Mouse (Mus musculus): ENCODE data around the gene Spats2l. TPM values are rescaled to one million over a fixed set of nuclear protein-coding genes. Genes with fewer than 3 reads are reported as not detected.
A peak's percentile ranks its signal among the peaks of the same experiment; 100 is the strongest.

The Spats2l gene
- polyA plus RNA-seq (2015; fragmentation: Nextera tagmentation; extraction: Ambion mirVana) = 61.2 and 61.4 TPM in 2 replicates

GRCm38 (mm10) chr1:57774001-57774667, at the start of gene Spats2l:
Gene Spats2l, plus strand, starts transcription at chr1:57774162.
- H3K27ac ChIP-seq (ENCODE audit: low read length) = peak within 1 kb of the TSS; percentile 94
- peak within 1 kb of the TSS; percentile 57 for H3K4me2 ChIP-seq (replicated peaks; ENCODE audit: low read depth, low read length)
- peak within 1 kb of the TSS; percentile 97 for H3K9ac ChIP-seq (replicated peaks; ENCODE audit: low read length)
- H3K9me3 ChIP-seq (ENCODE audit: low read length) = no peaks in the 10 kb centered on the region
- WGBS = under 1% methylated on average over 22 of the region's 22 CpGs
- H3K4me3 ChIP-seq (ENCODE audit: low read length) = peak within 1 kb of the TSS; percentile 81
- peak; percentile 74 for ATAC-seq (ENCODE audit: low FRiP score, low TSS enrichment)
- no peaks in the 10 kb centered on the region for H3K27me3 ChIP-seq (ENCODE audit: insufficient read depth, low read length)
- H3K4me1 ChIP-seq (ENCODE audit: insufficient read depth, low read length) = no peaks in the 10 kb centered on the region
- H3K36me3 ChIP-seq (ENCODE audit: insufficient read depth, low read length) = no peaks in the 10 kb centered on the region

GRCm38 (mm10) chr1:57725268-57725667, 48.7 kb upstream of the Spats2l start:
- Histone ChIP-seq H3K36me3 (ENCODE audit: insufficient read depth, low read length) (no peaks in the 10 kb centered on the region), H3K4me3 (ENCODE audit: low read length) (no peak overlapping the region), H3K27ac (ENCODE audit: low read length) (no peak overlapping the region), H3K27me3 (ENCODE audit: insufficient read depth, low read length) (no peaks in the 10 kb centered on the region), H3K4me1 (ENCODE audit: insufficient read depth, low read length) (no peaks in the 10 kb centered on the region), H3K4me2 (replicated peaks; ENCODE audit: low read depth, low read length) (no peak overlapping the region), H3K9me3 (ENCODE audit: low read length) (no peaks in the 10 kb centered on the region), H3K9ac (replicated peaks; ENCODE audit: low read length) (no peak overlapping the region)
- WGBS = 92% methylated on average over 5 of the region's 5 CpGs
- no peak for ATAC-seq (ENCODE audit: low FRiP score, low TSS enrichment)

- H3K4me2 ChIP-seq (replicated peaks; ENCODE audit: low read depth, low read length) = no peak overlapping the region
- no peak overlapping the region for H3K4me3 ChIP-seq (ENCODE audit: low read length)
- ATAC-seq (ENCODE audit: low FRiP score, low TSS enrichment) = no peak
- H3K9me3 ChIP-seq (ENCODE audit: low read length) = no peaks in the 10 kb centered on the region
- no peaks in the 10 kb centered on the region for H3K27me3 ChIP-seq (ENCODE audit: insufficient read depth, low read length)
- H3K4me1 ChIP-seq (ENCODE audit: insufficient read depth, low read length) = no peaks in the 10 kb centered on the region; the same call in 1 of the 2 replicates
- no peak overlapping the region for H3K9ac ChIP-seq (replicated peaks; ENCODE audit: low read length)
- H3K36me3 ChIP-seq (ENCODE audit: insufficient read depth, low read length) = no peaks in the 10 kb centered on the region
- WGBS = 67% methylated on average over 4 of the region's 4 CpGs
- H3K27ac ChIP-seq (ENCODE audit: low read length) = no peak overlapping the region
These were observed 38.1 kb upstream of the Spats2l start for GRCm38 (mm10) chr1:57735877-57736276.

GRCm38 (mm10) chr1:57741740-57742139, 32.2 kb upstream of the Spats2l start:
- ATAC-seq (ENCODE audit: low FRiP score, low TSS enrichment) = no peak
- Histone ChIP-seq H3K9me3 (ENCODE audit: low read length) (no peaks in the 10 kb centered on the region), H3K27ac (ENCODE audit: low read length) (peak overlapping the region; percentile 28; the same call in 1 of the 2 replicates), H3K4me3 (ENCODE audit: low read length) (no peak overlapping the region), H3K4me2 (replicated peaks; ENCODE audit: low read depth, low read length) (no peak overlapping the region), H3K27me3 (ENCODE audit: insufficient read depth, low read length) (no peaks in the 10 kb centered on the region), H3K4me1 (ENCODE audit: insufficient read depth, low read length) (peaks cover 3% of the 10 kb centered on the region; the same call in 1 of the 2 replicates), H3K9ac (replicated peaks; ENCODE audit: low read length) (no peak overlapping the region), H3K36me3 (ENCODE audit: insufficient read depth, low read length) (no peaks in the 10 kb centered on the region)
- WGBS = 72% methylated on average over 8 of the region's 8 CpGs

GRCm38 (mm10) chr1:57742266-57742665, 31.7 kb upstream of the Spats2l start:
- H3K4me3 ChIP-seq (ENCODE audit: low read length) = no peak overlapping the region
- H3K4me1 ChIP-seq (ENCODE audit: insufficient read depth, low read length) = peaks cover 3% of the 10 kb centered on the region; the same call in 1 of the 2 replicates
- no peaks in the 10 kb centered on the region for H3K36me3 ChIP-seq (ENCODE audit: insufficient read depth, low read length)
- no peak overlapping the region for H3K27ac ChIP-seq (ENCODE audit: low read length)
- no peaks in the 10 kb centered on the region for H3K9me3 ChIP-seq (ENCODE audit: low read length)
- H3K27me3 ChIP-seq (ENCODE audit: insufficient read depth, low read length) = no peaks in the 10 kb centered on the region
- H3K9ac ChIP-seq (replicated peaks; ENCODE audit: low read length) = no peak overlapping the region
- ATAC-seq (ENCODE audit: low FRiP score, low TSS enrichment) = peak; percentile 91
- no peak overlapping the region for H3K4me2 ChIP-seq (replicated peaks; ENCODE audit: low read depth, low read length)
- WGBS = 64% methylated on average over 2 of the region's 2 CpGs

GRCm38 (mm10) chr1:57751781-57752180, 22.2 kb upstream of the Spats2l start:
- H3K9me3 ChIP-seq (ENCODE audit: low read length) = no peaks in the 10 kb centered on the region
- ATAC-seq (ENCODE audit: low FRiP score, low TSS enrichment) = no peak
- no peak overlapping the region for H3K9ac ChIP-seq (replicated peaks; ENCODE audit: low read length)
- H3K4me1 ChIP-seq (ENCODE audit: insufficient read depth, low read length) = no peaks in the 10 kb centered on the region
- H3K27ac ChIP-seq (ENCODE audit: low read length) = no peak overlapping the region
- no peak overlapping the region for H3K4me3 ChIP-seq (ENCODE audit: low read length)
- H3K4me2 ChIP-seq (replicated peaks; ENCODE audit: low read depth, low read length) = no peak overlapping the region
- no peaks in the 10 kb centered on the region for H3K27me3 ChIP-seq (ENCODE audit: insufficient read depth, low read length)
- no peaks in the 10 kb centered on the region for H3K36me3 ChIP-seq (ENCODE audit: insufficient read depth, low read length)
- 53% methylated on average over 3 of the region's 3 CpGs for WGBS

GRCm38 (mm10) chr1:57766396-57766795, 7.6 kb upstream of the Spats2l start:
- H3K27ac ChIP-seq (ENCODE audit: low read length) = no peak overlapping the region
- H3K36me3 ChIP-seq (ENCODE audit: insufficient read depth, low read length) = no peaks in the 10 kb centered on the region
- no peak overlapping the region for H3K4me3 ChIP-seq (ENCODE audit: low read length)
- ATAC-seq (ENCODE audit: low FRiP score, low TSS enrichment) = no peak
- no peak overlapping the region for H3K4me2 ChIP-seq (replicated peaks; ENCODE audit: low read depth, low read length)
- no peaks in the 10 kb centered on the region for H3K9me3 ChIP-seq (ENCODE audit: low read length)
- H3K4me1 ChIP-seq (ENCODE audit: insufficient read depth, low read length) = no peaks in the 10 kb centered on the region
- no peaks in the 10 kb centered on the region for H3K27me3 ChIP-seq (ENCODE audit: insufficient read depth, low read length)
- H3K9ac ChIP-seq (replicated peaks; ENCODE audit: low read length) = no peak overlapping the region
- WGBS = 83% methylated on average over 7 of the region's 7 CpGs

- H3K4me2 ChIP-seq (replicated peaks; ENCODE audit: low read depth, low read length) = no peak overlapping the region
- no peaks in the 10 kb centered on the region for H3K4me1 ChIP-seq (ENCODE audit: insufficient read depth, low read length)
- no peak overlapping the region for H3K9ac ChIP-seq (replicated peaks; ENCODE audit: low read length)
- WGBS = 69% methylated on average over 5 of the region's 5 CpGs
- ATAC-seq (ENCODE audit: low FRiP score, low TSS enrichment) = no peak
- no peak overlapping the region for H3K27ac ChIP-seq (ENCODE audit: low read length)
- H3K9me3 ChIP-seq (ENCODE audit: low read length) = no peaks in the 10 kb centered on the region
- H3K36me3 ChIP-seq (ENCODE audit: insufficient read depth, low read length) = no peaks in the 10 kb centered on the region
- H3K27me3 ChIP-seq (ENCODE audit: insufficient read depth, low read length) = no peaks in the 10 kb centered on the region
- H3K4me3 ChIP-seq (ENCODE audit: low read length) = no peak overlapping the region
These were observed 636 bp upstream of the Spats2l start for GRCm38 (mm10) chr1:57773326-57773725.

- Histone ChIP-seq H3K36me3 (ENCODE audit: insufficient read depth, low read length) (no peaks in the 10 kb centered on the region), H3K27me3 (ENCODE audit: insufficient read depth, low read length) (no peaks in the 10 kb centered on the region), H3K9me3 (ENCODE audit: low read length) (no peaks in the 10 kb centered on the region), H3K9ac (replicated peaks; ENCODE audit: low read length) (peak overlapping the region; percentile 97), H3K4me3 (ENCODE audit: low read length) (peak overlapping the region; percentile 81), H3K27ac (ENCODE audit: low read length) (peak overlapping the region; percentile 94), H3K4me2 (replicated peaks; ENCODE audit: low read depth, low read length) (peak overlapping the region; percentile 57), H3K4me1 (ENCODE audit: insufficient read depth, low read length) (no peaks in the 10 kb centered on the region)
- ATAC-seq (ENCODE audit: low FRiP score, low TSS enrichment) = peak; percentile 93
- under 1% methylated on average over 102 of the region's 113 CpGs for WGBS
These were observed 920 bp downstream of the Spats2l start for GRCm38 (mm10) chr1:57774668-57775495.

- under 1% methylated on average over 14 of the region's 14 CpGs for WGBS
- Histone ChIP-seq H3K9ac (replicated peaks; ENCODE audit: low read length) (peak overlapping the region; percentile 97), H3K27me3 (ENCODE audit: insufficient read depth, low read length) (no peaks in the 10 kb centered on the region), H3K36me3 (ENCODE audit: insufficient read depth, low read length) (no peaks in the 10 kb centered on the region), H3K4me3 (ENCODE audit: low read length) (peak overlapping the region; percentile 81), H3K4me1 (ENCODE audit: insufficient read depth, low read length) (no peaks in the 10 kb centered on the region), H3K4me2 (replicated peaks; ENCODE audit: low read depth, low read length) (peak overlapping the region; percentile 57), H3K9me3 (ENCODE audit: low read length) (no peaks in the 10 kb centered on the region), H3K27ac (ENCODE audit: low read length) (peak overlapping the region; percentile 94)
- 0 out of 2 replicates have a peak, but pooled peaks have one; percentile 13 for ATAC-seq (ENCODE audit: low FRiP score, low TSS enrichment)
These were observed 1.5 kb downstream of the Spats2l start for GRCm38 (mm10) chr1:57775496-57775790.

All from kidney, embryonic 16.5 days (tissue).